In the genomic region with DNA sequence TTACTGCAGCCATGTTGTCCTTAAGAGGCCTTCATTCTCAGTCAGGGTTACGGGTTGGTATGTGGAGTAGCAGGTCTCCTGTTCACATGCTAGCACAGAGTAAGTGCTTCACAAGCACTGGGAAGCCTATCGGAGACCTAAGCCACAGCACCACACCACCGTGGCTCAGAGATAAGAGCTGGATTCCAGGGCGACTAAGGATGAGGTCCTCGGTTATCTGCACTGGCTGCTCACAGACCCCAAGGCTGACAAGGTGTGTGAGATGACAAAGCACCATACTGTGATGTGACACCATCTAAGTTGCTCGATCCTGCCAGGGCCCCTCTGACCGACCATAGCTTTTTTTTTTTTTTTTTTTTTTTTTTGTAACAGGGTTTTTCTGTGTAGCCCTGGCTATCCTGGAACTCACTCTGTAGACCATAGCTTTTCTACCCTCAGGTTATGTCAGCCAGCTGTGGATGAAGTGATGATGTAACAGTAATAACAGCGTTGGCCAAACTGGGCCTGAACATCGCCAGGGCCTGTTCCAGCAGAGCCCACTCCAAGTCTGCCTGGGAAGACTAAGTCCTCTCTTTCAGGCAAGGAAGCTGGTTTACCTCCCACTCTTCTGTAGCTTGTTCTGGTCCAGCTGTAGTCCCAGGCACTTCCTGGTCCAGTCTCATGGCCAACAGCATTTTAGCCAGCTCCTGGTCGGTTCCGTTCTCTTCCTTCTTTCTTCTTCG, we compare ENCODE assay signal across 17 mouse cellular contexts. TPM values are rescaled to one million over a fixed set of nuclear protein-coding genes. Genes with fewer than 3 reads are reported as not detected.
DNase-seq lines count a peak whose midpoint lies in the region; ATAC-seq lines count a peak whose summit lies in the region.
"Had no signal": no experiment of that assay in that cellular context is flagged by ENCODE, and none has a peak within 500 bp of the region (broad histone marks: within the 10 kb centered on the region; RNA-seq: fewer than 3 reads in every experiment).

No protein-coding gene starts in this region.

- peaks cover 98% of the 10 kb centered on the region for H3K36me3 ChIP-seq in forebrain, embryonic 10.5 days (replicated peaks)
- peaks cover 91% of the 10 kb centered on the region for H3K36me3 ChIP-seq in forebrain, embryonic 15.5 days
- peaks cover 93% of the 10 kb centered on the region for H3K36me3 ChIP-seq in midbrain, embryonic 12.5 days
- H3K36me3 ChIP-seq in midbrain, embryonic 11.5 days (ENCODE audit: control insufficient read depth, insufficient read depth, low read length): peaks cover 44% of the 10 kb centered on the region

- no peak overlapping the region for H3K4me3 ChIP-seq in forebrain, embryonic 10.5 days
- no peak overlapping the region for H3K4me3 ChIP-seq in forebrain, embryonic 15.5 days
- H3K4me3 ChIP-seq in midbrain, embryonic 12.5 days: no peak overlapping the region
- H3K4me3 ChIP-seq in midbrain, embryonic 11.5 days (ENCODE audit: low read depth, low read length): no peak overlapping the region
- H3K4me3 ChIP-seq: embryonic facial prominence, embryonic 15.5 days; limb, embryonic 13.5 days; neural tube, embryonic 12.5 days had no signal

- H3K4me1 ChIP-seq in forebrain, embryonic 10.5 days: no peaks in the 10 kb centered on the region
- H3K4me1 ChIP-seq in forebrain, embryonic 15.5 days: no peaks in the 10 kb centered on the region
- H3K4me1 ChIP-seq in midbrain, embryonic 12.5 days: no peaks in the 10 kb centered on the region
- H3K4me1 ChIP-seq in midbrain, embryonic 11.5 days (ENCODE audit: control insufficient read depth, insufficient read depth, low read length): no peaks in the 10 kb centered on the region
- H3K4me1 ChIP-seq: embryonic facial prominence, embryonic 15.5 days; limb, embryonic 13.5 days; neural tube, embryonic 12.5 days had no signal

- H3K9ac ChIP-seq in forebrain, embryonic 15.5 days (replicated peaks): no peak overlapping the region
- no peak overlapping the region for H3K9ac ChIP-seq in midbrain, embryonic 12.5 days (replicated peaks)
- no peak overlapping the region for H3K9ac ChIP-seq in midbrain, embryonic 11.5 days (ENCODE audit: low read length)
- H3K9ac ChIP-seq: embryonic facial prominence, embryonic 15.5 days; limb, embryonic 13.5 days; neural tube, embryonic 12.5 days had no signal

- no peak overlapping the region for H3K4me2 ChIP-seq in forebrain, embryonic 15.5 days (replicated peaks)
- H3K4me2 ChIP-seq in midbrain, embryonic 12.5 days (replicated peaks): no peak overlapping the region
- no peak overlapping the region for H3K4me2 ChIP-seq in midbrain, embryonic 11.5 days
- H3K4me2 ChIP-seq: embryonic facial prominence, embryonic 15.5 days; limb, embryonic 13.5 days; neural tube, embryonic 12.5 days had no signal

- WGBS in forebrain, embryonic 10.5 days: 92% methylated on average over 12 of the region's 12 CpGs
- WGBS in forebrain, embryonic 15.5 days: 94% methylated on average over 12 of the region's 12 CpGs
- 92% methylated on average over 12 of the region's 12 CpGs for WGBS in midbrain, embryonic 12.5 days
- 91% methylated on average over 12 of the region's 12 CpGs for WGBS in midbrain, embryonic 11.5 days

- no peaks in the 10 kb centered on the region for H3K27me3 ChIP-seq in forebrain, embryonic 10.5 days (ENCODE audit: poor library complexity, severe bottlenecking)
- no peaks in the 10 kb centered on the region for H3K27me3 ChIP-seq in forebrain, embryonic 15.5 days
- no peaks in the 10 kb centered on the region for H3K27me3 ChIP-seq in midbrain, embryonic 12.5 days
- no peaks in the 10 kb centered on the region for H3K27me3 ChIP-seq in midbrain, embryonic 11.5 days (ENCODE audit: control insufficient read depth, insufficient read depth, low read length)
- H3K27me3 ChIP-seq: embryonic facial prominence, embryonic 15.5 days; limb, embryonic 13.5 days; neural tube, embryonic 12.5 days had no signal

- no peak for ATAC-seq in forebrain, embryonic 15.5 days (replicated peaks)
- ATAC-seq in midbrain, embryonic 12.5 days (ENCODE audit: low FRiP score, low read depth): no peak
- no peak for ATAC-seq in midbrain, embryonic 11.5 days (ENCODE audit: low FRiP score)
- peak; percentile 81 for ATAC-seq in megakaryocyte, adult 5-6 weeks (ENCODE audit: poor library complexity, severe bottlenecking)
- ATAC-seq: hindbrain, postnatal 0 days had no signal

- no peaks in the 10 kb centered on the region for H3K9me3 ChIP-seq in forebrain, embryonic 10.5 days
- H3K9me3 ChIP-seq in forebrain, embryonic 15.5 days: no peaks in the 10 kb centered on the region
- H3K9me3 ChIP-seq in midbrain, embryonic 12.5 days: no peaks in the 10 kb centered on the region
- no peaks in the 10 kb centered on the region for H3K9me3 ChIP-seq in midbrain, embryonic 11.5 days (ENCODE audit: control insufficient read depth, low read length)
- H3K9me3 ChIP-seq: embryonic facial prominence, embryonic 15.5 days; limb, embryonic 13.5 days; neural tube, embryonic 12.5 days had no signal

- DNase-seq in forebrain, embryonic 10.5 days (ENCODE audit: extremely low spot score, low spot score): no peak
- no peak for DNase-seq in midbrain, embryonic 11.5 days (ENCODE audit: low spot score, missing footprints)
- no peak for DNase-seq in urinary bladder, postnatal 10 days (ENCODE audit: low spot score)
- DNase-seq in adrenal gland, adult (ENCODE audit: inconsistent age in 2 of 2, low spot score in 1 of 2): no peak
- DNase-seq in urinary bladder, adult 18-20 months (ENCODE audit: low spot score in 2 of 2): no peak
- DNase-seq: adrenal gland, adult 8-10 months; cerebellum, adult 8-10 months; gastrocnemius, postnatal 36 days; kidney, postnatal 4 days; thymus, adult 2 months had no signal

- peak overlapping the region; percentile 31; the same call in 1 of the 2 replicates for H3K27ac ChIP-seq in forebrain, embryonic 10.5 days
- H3K27ac ChIP-seq in forebrain, embryonic 15.5 days (replicated peaks): no peak overlapping the region
- H3K27ac ChIP-seq in midbrain, embryonic 12.5 days (replicated peaks): 0 out of 2 replicates have a peak overlapping the region, but pooled peaks have one; percentile 35
- no peak overlapping the region for H3K27ac ChIP-seq in midbrain, embryonic 11.5 days (ENCODE audit: low read depth, low read length)
- H3K27ac ChIP-seq: embryonic facial prominence, embryonic 15.5 days; hindbrain, postnatal 0 days; limb, embryonic 13.5 days; neural tube, embryonic 12.5 days had no signal

RNA-seq across cellular contexts. Expression of a gene that starts 19.3 kb away (rescaled TPM):
- polyA plus RNA-seq in forebrain, embryonic 10.5 days (2016; fragmentation: Nextera tagmentation; extraction: Ambion mirVana): 5.2 and 5.3 TPM in 2 replicates
- 7.2 and 7.3 TPM in 2 replicates for polyA plus RNA-seq in forebrain, embryonic 15.5 days (2015; fragmentation: Nextera tagmentation; extraction: Ambion mirVana)
- 9.0 and 9.6 TPM in 2 replicates for polyA plus RNA-seq in midbrain, embryonic 12.5 days (2016; fragmentation: Nextera tagmentation; extraction: Ambion mirVana)
- polyA plus RNA-seq in midbrain, embryonic 11.5 days (2014; fragmentation: Nextera tagmentation; extraction: Ambion mirVana): 5.4 and 5.5 TPM in 2 replicates
- 28.2 and 29.2 TPM in 2 replicates for total RNA-seq in megakaryocyte, adult 5-6 weeks (2015)
- 58.4 and 78.1 TPM in 2 replicates for total RNA-seq in megakaryocyte, adult 5-6 weeks (2017)

RNA-seq across cellular contexts. Expression of a gene that starts 28.6 kb away (rescaled TPM):
- 76.1 and 77.8 TPM in 2 replicates for polyA plus RNA-seq in forebrain, embryonic 10.5 days (2016; fragmentation: Nextera tagmentation; extraction: Ambion mirVana)
- polyA plus RNA-seq in forebrain, embryonic 15.5 days (2015; fragmentation: Nextera tagmentation; extraction: Ambion mirVana): 41.3 and 42.8 TPM in 2 replicates
- 50.2 and 51.8 TPM in 2 replicates for polyA plus RNA-seq in midbrain, embryonic 12.5 days (2016; fragmentation: Nextera tagmentation; extraction: Ambion mirVana)
- polyA plus RNA-seq in midbrain, embryonic 11.5 days (2014; fragmentation: Nextera tagmentation; extraction: Ambion mirVana): 40.6 and 42.5 TPM in 2 replicates
- total RNA-seq in megakaryocyte, adult 5-6 weeks (2015): 14.5 and 15.3 TPM in 2 replicates
- 48.1 and 50.4 TPM in 2 replicates for total RNA-seq in megakaryocyte, adult 5-6 weeks (2017)

RNA-seq across cellular contexts. Expression of a gene that starts 47.5 kb away (rescaled TPM):
- polyA plus RNA-seq in forebrain, embryonic 10.5 days (2016; fragmentation: Nextera tagmentation; extraction: Ambion mirVana): 87.9 and 91.6 TPM in 2 replicates
- polyA plus RNA-seq in forebrain, embryonic 15.5 days (2015; fragmentation: Nextera tagmentation; extraction: Ambion mirVana): 118 and 124 TPM in 2 replicates
- 123 TPM in 2 replicates for polyA plus RNA-seq in midbrain, embryonic 12.5 days (2016; fragmentation: Nextera tagmentation; extraction: Ambion mirVana)
- 96.2 and 104 TPM in 2 replicates for polyA plus RNA-seq in midbrain, embryonic 11.5 days (2014; fragmentation: Nextera tagmentation; extraction: Ambion mirVana)
- 28.5 and 36.0 TPM in 2 replicates for total RNA-seq in megakaryocyte, adult 5-6 weeks (2015)
- total RNA-seq in megakaryocyte, adult 5-6 weeks (2017): 28.9 and 32.6 TPM in 2 replicates

Comparison
In these comparisons a context has a peak if more than half of its experiments do, and no peak if none do; other contexts are left out.
1. H3K27ac ChIP-seq: peak in forebrain, embryonic 10.5 days (single experiment) and midbrain, embryonic 12.5 days (single experiment); none in forebrain, embryonic 15.5 days (single experiment) and midbrain, embryonic 11.5 days (single experiment).